Mouse (Mus musculus) adrenal gland, adult 18-20 months (tissue): ENCODE measurements around the gene Sumo3. TPM values are rescaled to one million over a fixed set of nuclear protein-coding genes. Genes with fewer than 3 reads are reported as not detected.

Experiments
- DNase-seq, 2 experiments: peaks; one replicate each; pipeline ENCODE4 v3.0.0; 2021 to 2022; ENCODE audit warnings: low spot score in 2 of 2
- long read RNA-seq, 2 experiments: library from polyadenylated mRNA; stranded (forward); transcript quantifications; one replicate each; pipeline ENCODE4 v2.0.0; 2021
- total RNA-seq, 2 experiments: library from RNA; stranded (reverse); gene quantifications; 1 replicate in 1 of 2; 2 replicates in 1 of 2; pipeline ENCODE4 v1.2.3; 2021

Sumo3 gene
- 10 to 100 TPM; 91.8 to 98.8 TPM for total RNA-seq
- long read RNA-seq, experiment 1, transcript Sumo3-201 (4 exons, 2,630 nt): major isoform, 74 of 82 reads
- long read RNA-seq, experiment 1, partial matches to known transcripts: 2 of 82 reads
- long read RNA-seq, experiment 1, other reads (novel, unspliced or antisense): 0 of 82 reads
- long read RNA-seq, experiment 2, transcript Sumo3-201 (4 exons, 2,630 nt): major isoform, 203 of 238 reads
- long read RNA-seq, experiment 2, transcript Sumo3-202 (4 exons, 1,874 nt): minor isoform, 25 of 238 reads
- long read RNA-seq, experiment 2, partial matches to known transcripts: 4 of 238 reads
- long read RNA-seq, experiment 2, other reads (novel, unspliced or antisense): 3 of 238 reads

DNA sequence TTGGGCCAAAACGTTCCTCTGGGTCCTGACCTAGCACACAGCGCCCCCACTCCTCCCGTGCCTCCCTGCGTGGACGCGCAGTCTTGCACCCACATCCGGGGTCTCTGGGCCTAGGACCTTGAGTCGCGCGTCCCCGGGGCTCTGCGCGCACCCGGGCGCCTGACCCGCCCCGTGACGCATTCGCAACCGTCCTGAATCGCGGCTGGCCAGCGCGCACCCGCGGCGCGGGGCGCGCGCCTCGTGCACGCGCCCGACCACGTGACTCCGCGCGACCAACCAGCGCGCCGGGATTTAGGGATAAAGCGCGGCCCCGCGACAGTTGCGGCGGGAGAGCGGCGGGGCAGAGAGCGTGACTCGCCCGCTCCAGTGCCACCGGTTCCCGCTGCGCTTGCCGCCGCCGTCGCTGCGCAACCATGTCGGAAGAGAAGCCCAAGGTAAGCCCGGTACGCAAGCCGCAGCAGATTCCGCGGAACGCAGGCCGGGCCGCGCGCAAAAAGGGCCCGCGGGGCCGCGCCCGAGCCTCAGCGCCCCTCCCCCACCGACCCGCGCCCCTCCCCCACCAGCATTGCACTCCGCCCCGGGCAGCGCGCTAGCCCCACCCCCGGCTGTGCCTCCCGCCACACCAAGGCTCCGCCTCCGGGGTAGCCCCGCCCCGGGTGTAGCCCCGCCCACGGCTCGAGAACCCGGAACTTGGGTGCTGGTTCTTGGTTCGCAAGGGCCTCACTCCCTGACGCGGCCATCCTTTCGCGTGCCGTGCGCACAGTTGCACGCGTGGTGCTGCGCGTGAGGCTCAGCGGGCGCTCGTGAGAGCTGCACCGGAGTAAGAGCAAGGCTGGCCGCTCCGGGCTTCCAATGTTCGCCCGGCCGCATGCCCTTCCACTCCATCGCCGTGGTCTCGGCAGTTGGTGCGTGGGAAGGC lies at the start of gene Sumo3, which contains the start of gene Gm49325:
Sumo3 (plus strand) TSS at position 190 of the 919 bp plus-strand sequence.
Gm49325 (plus strand) TSS at position 290 of the 919 bp plus-strand sequence.
- DNase-seq: peak; percentile 99

DNA sequence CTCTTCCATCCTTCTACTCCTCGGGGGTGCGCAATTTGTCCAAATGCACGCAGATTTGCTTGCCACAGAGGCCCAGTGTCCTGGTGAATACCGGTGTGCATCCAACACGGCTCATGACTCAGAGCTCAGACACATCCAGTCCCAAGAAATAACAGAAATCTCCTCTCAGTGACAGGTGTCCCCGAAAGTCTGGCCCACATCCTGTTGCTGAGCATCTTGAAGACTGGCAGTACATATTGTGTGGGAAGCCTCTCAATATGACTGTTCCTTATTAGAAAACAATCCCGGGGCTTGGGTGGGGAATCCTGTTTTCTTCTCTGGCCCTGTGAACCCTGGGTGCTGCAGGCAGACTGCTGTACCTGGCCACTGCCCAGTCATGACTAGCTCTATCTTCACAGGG lies 49.3 kb upstream of the Sumo3 start:
- DNase-seq: no peak

DNA sequence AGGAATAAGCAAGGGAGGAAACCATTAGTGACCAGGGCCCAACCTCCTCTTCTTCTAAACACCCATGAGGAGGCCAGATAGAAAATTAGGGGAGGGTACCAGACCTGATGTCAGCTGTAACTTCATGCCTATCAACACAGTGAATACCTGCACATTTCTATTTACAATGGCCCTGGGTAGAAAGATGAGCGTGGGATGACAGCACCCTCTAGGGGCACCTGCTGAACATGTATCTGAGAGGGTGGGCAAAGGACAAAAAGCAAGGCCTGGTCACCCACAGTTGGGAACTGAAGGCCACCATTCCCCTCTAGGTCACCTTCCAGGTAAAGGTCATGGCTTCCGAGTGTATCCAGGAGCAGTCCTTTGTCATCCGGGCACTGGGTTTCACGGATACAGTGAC lies 48.3 kb upstream of the Sumo3 start:
- no peak for DNase-seq

DNA sequence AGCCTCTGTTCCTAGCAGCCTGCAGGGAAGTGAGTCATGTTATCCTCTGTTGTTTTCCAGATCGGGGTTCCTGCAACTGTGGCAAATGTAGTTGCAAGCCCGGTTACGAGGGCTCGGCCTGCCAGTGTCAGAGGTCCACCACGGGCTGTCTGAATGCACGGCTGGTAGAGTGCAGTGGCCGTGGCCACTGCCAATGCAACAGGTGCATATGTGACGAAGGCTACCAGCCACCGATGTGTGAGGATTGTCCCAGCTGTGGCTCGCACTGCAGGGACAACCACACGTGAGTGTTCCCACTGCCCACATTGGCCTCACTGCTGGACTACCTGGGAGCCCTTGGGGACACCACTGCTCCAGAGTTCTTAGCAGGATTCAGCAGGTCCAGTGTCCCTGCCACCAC lies 45.8 kb upstream of the Sumo3 start:
- DNase-seq: no peak

DNA sequence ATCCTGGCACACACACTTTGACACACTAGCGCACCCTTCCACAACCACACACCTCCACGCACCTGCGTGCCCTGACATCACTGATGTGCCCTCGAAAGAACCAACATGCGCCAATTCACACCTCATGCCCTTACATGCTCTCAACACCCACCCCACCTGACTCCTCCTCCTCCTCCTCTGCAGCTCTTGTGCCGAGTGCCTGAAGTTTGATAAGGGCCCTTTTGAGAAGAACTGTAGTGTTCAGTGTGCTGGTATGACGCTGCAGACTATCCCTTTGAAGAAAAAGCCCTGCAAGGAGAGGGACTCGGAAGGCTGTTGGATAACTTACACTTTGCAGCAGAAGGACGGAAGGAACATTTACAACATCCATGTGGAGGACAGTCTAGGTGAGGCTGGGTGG lies 45.1 kb upstream of the Sumo3 start:
- no peak for DNase-seq

DNA sequence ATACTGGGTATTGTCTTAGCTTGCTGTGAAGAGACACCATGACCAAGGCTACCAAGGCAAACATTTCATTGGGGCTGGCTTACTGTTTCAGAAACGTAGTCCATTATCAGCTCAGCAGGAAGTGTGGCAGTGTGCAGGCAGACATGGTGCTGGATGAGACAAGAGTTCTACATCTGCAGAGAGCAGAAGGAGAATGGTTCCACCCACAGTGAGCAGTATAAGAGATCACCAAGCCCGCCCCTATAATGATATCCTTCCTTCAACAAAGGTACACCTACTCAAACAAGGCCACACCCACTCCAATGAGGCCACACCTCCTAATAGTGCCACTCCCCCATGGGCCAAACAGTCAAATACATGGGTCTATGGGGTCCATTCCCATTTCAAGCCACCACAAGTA lies 44.4 kb upstream of the Sumo3 start:
- DNase-seq: no peak

DNA sequence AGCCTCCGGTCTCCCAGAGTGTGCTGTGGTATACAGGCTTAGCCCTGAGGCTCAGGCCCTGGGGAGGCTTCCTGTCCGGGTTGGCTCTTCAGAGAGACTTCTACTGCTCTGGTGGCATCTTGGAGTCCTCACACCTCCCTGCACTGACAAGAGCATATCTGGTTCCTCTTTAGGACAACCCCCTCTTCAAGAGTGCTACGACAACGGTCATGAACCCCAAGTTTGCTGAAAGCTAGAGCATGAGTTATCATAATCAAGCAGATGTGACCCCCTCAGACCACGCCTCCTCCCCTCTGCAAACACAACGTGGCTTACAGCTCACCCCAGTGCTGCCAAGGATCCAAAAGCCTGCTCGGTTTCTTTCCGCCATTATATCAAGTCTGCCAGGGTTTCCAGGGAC lies 40.9 kb upstream of the Sumo3 start:
- no peak for DNase-seq

DNA sequence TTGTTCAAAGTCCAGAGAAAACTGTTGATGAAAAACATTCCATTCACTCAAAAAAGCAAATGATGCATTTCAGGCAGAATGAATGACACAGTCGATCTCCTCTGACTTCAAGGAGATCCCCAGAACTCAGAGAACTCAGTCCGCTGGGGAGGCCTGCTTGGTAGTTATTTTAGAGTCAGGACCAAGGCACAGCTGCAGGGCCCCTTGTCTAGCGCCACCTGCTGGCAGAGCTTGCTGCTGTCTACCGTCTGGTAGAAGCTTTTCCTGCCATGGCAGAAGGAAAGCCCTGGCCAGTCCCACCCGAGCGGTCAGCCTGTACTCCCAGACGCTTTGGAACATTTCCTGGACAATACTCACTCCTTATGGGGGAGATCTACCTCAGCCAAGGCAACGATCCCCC lies 39.2 kb upstream of the Sumo3 start:
- peak; percentile 89 to 94 for DNase-seq

DNA sequence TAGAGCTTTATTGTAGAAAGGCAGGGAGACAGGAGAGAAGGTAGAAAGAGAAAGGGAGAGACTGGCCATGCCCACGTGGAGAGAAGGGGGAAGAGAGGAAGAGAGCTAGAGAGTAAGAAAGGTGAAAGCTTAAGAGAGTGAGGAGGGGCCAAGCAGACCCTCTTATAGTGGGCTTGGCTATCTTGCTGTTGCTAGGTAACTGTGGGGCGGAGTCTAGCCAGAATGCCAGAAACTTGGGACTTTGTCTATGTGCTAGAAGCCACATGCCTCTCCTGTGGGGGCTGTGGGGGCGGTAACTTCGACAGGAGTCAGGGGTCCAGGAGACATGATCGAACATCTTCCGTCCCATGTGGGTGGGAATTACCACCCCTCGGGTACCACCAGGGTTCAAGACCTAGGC lies 36.4 kb upstream of the Sumo3 start:
- DNase-seq: no peak

DNA sequence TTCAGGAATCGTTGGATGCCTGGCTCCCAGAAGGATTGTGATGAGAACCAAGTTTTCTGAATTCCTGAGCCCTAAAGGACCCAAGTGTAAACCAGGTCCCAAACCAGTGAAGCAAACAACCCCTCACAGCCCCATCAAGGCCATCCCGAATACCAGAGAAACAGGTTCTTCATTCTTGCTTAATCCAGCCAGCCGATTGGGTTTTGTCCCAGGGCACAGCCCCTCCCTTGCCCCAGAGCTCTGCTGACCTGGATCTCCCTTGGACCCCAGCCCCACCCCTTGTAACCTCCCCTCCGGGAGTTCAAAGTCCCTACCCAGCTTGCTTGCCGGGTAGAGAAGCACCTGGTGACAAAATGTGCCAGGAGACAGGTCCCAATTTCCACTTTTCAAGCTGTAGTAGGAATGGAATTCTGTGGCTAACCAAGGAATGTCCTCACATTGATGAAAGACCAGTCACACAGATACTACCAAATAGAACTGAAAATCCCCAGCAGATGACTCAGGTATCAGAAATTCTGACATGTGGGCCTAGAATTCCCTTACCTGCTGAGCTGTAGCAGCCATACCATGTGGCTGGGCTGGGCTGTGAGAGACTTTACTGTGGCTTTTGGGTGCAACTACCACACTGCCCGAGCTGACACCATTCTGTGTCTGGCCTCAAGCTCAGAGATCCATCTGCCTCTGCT lies 35.8 kb upstream of the Sumo3 start:
- DNase-seq: peak in 1 of 2 experiments; percentile 15

DNA sequence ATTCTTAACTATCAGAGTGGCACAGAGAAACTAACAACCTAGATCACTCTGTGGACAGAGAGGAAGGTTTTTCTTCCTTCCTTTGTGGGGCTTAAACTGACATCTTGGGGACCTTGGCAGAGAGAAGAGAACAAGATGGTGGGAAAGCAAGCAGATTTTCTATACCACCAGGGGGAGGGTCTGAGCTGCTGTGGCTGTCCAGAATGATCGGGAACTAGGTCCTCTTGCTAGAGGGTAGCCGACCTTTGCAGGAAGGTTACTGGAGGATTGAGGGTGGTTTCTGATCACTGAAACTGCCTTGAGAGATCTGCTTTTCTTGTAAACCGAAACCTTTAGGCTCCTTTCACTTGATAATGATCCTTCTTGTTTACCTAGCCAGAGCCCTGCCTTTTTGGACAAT lies 33.7 kb upstream of the Sumo3 start:
- DNase-seq: no peak

DNA sequence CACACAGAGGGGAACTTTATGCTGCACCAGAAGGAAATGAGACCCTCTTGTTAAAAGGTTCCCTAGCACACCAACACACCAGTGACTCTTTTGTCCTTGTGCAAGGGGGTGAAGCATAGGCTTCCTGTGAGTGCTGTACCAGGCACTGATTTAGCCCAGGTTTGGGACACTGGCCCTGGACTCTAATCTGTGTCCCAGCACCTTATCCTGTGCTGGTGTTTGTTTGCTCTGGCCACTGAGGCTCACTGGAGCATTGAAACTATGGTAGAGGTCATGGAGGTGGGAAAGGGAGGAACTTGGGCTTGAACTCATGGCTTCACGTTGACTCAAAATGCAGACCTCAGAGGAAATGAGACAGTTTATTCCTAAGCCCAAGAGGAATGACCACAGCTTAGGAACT lies 32.7 kb upstream of the Sumo3 start:
- DNase-seq: no peak

DNA sequence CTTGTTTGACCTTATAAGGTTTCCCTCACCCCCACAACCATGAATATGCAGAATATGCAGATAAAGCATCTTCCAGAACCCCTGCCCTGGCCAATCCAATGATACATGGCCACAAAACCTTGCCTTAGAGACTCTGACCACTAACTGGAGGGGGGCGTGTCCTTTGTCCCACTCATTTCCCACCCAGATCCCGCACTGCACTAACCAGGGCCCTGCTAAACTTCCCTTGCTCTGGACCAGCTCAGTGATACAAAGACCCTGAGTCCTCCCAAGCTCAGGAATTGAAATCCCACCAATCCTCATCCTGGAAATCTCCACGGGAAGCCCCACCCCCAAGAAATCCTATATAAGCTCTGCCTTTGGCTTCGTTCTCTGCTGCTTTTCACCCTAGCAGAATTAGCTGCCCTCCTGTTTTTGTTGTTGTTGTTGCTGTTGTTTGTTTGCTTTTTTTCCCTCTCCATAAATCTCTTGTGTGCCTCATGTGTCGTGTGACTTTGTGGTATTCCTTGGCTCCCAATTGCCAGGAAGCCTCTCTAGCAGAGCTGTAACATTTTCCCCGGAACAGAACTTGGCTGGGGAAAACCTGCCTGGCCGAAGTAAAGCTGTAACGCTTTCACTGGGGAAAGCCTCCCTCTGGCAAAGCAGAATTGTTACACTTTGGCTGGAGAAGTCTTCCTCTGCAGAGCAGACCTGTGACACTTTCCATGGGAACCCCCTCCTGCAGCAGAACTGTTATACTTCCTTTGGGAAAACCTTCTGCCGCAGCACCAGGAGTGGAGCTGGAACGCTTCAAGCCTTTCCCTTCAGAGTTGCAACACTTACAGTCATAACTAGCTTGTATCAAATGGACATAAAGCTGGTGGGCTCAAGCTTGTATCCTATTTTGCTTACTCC lies 25.6 kb upstream of the Sumo3 start:
- DNase-seq: no peak

DNA sequence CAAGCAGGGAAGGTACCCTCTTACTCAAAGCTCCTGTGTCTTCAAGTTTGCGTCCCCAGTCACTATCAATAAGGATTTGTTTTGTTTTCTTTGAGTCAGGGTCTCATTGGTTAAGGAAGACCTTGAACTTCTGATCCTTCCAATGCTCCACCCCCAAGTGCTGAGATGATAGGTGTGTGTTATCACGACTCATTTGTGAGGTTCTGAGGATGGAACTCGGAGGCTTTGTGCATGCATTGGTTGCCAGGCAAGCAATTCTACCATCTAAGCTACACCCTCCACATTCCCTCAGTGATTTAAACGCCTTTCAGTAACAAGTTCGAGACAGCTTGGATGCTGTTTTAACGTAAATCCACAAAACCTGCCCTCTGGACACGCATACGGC lies 24.9 kb upstream of the Sumo3 start:
- DNase-seq: no peak

DNA sequence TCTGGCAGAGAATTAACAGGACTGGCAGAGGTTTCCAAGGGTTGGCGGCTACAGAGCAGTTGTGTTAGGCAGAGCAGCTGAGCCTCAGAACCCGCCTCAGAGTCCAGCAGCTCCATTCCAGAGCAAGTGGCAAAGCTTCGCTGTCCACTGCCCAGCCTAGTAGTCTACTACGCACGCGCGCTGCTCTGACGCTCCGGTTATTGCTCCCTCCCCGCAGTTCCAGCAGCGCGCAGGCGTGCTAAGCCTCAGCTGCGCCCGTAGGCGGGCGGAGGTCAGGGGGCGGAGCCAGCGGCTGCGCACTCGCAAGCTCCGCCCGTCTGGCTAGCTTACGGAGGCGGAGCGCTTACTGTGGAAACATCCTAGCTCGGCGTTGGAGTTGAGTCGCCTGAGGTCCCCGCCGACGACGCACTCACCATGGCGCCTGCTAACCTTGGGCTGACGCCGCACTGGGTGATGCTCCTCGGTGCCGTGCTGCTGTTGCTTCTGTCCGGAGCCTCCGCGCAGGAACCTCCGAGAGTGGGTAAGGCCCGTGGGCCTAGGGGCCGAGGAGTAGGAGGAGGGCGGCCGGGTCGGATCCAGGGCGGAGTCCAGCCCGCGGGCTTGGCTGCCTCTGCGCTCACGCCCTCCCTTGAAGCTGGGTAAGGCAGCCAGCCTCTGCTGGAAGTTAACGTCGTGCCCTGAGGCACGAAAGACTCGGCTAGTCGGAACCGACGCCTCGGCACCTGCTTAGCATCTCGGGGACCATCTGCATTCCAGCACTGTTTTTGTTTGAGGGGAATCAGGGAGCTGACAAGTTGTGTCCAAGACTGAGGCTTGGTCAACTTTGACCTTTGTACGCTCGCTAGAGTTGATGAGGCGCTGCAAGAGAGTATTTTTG lies 24.3 kb upstream of the Sumo3 start, which contains the start of gene Pttg1ip:
Pttg1ip (plus strand) TSS at position 313 of the 877 bp plus-strand sequence.
- peak; percentile 91 to 94 for DNase-seq

DNA sequence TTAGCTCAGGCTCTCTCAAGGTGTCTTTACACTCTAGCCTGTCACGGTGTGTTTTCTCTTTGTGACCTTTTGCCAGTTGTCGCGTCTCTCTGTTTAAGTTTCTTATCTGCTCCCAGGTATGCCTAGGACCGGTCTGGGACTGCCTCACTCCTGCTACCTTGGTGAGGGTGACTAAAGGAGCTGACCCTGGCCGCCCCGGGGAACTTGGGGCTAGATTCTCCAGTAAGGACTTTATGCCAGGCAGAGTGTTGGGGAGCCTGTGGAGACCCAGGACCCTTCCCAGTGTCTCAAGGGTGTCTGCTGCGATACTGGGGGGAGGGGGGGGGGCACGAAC lies 23.6 kb upstream of the Sumo3 start:
- no peak for DNase-seq

DNA sequence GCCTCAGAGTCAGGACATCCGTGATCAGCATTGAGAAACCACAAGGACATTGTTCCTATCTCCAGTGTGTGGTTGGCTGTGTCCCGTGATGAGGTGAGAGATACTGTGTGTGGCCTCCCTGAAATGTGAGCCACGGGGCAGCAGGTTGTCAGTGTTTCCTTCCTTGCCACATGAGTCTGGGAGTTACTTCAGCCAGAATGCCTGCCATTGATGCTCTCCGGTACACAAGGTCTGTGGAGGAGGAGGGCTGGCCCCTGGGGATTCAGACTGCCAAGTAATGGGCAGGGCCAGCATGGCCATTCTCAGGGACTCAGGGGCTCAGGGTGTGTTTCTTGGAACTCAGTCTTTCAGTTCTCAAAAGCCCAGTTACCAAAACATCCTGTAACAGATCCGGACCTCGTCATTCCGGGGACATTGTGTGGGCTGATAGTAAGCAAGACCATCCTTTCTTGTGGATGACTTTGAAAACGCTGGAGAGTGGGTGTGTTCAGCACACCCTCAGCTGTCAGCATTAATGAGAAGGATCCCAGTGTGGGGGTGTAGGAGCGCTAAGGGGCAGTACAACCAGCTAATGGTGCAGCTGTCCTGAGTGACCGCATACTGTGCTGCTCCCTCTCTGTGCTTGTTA lies 22.0 kb upstream of the Sumo3 start:
- DNase-seq: no peak

DNA sequence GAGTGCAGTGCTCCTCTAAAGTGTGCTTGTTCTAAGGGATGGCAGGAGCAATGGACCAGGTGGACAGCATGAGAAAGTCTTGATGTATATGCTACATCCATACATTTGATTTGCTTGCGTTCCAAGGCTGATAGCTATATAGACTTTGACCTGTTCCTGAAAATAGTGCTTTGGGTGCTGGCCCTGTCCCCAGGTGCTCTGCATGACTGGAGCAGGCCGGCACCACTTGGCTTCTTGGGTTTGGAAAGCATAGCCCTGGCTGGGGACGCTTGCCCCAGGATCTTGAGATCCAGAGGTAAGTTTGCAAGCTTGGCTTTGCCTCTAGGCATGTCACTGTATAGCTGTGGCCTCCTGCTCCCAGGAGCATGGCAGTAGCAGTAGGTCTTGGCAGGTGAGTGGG lies 19.3 kb upstream of the Sumo3 start:
- DNase-seq: no peak

DNA sequence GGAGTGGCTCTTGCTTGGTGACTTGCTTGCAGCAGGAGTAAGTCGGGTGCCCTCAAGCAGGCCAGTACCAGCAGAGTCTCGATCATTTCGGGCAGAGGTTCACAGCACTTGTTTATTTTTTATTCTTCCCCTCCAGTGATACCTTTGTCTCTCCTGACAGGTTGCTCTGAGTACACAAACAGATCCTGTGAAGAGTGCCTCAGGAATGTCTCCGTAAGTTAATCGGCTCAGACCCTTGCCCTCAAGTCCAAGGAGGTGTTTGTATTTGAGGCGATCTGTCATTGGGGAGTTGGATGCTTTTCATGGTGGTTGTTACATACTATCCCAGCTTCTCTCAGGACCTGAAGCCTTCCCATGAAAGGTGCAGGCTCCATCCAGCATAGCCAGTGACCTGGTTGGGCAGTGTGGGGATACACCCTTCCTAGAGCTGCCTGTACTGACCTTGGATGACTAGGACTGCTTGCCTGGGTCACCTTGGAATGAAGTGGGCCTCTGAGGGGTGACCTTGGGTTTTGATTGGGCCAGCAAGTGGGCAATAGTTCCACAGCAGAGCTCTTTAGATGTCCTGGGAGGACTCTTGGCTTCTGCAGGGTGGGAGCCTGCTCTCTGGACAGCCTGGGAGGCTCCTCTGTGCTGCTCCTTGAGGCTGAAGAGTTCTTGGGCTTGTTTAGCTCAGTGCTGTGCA lies 18.7 kb upstream of the Sumo3 start:
- no peak for DNase-seq
